Mouse (Mus musculus): ENCODE results near the gene Meioc.

GRCm38 (mm10) chr11:102663416-102663815 lies at the start of gene Meioc:
- TF ChIP-seq CTCF (IDR thresholded peaks at IDR 0.05; ENCODE audit: control insufficient read depth, insufficient read depth, insufficient replicate concordance, low read depth, low read length): no peak
- TF ChIP-seq POLR2A (IDR thresholded peaks at IDR 0.05; ENCODE audit: control insufficient read depth, low read depth, low read length): 0 out of 2 replicates have a peak, but pooled peaks have one; percentile 7
